Mouse (Mus musculus) MN1 (cell line): ENCODE measurements at regions not wholly inside any gene's neighbourhood (a gene's known extent, or its start where the extent isn't known, plus 50 kb on each side); places are given as distances from the start of the nearest gene placed in this dataset.

Source experiments
- DNase-seq: peaks from one replicate; pipeline ENCODE4 v3.0.0-alpha.2; 2016; ENCODE audit warnings: low spot score

GRCm38 (mm10) chr7:37388843-37389702 is 384.4 kb downstream of the Zfp536 start:
- DNase-seq: no peak

GRCm38 (mm10) chr7:37389703-37390087 is 383.7 kb downstream of the Zfp536 start:
- no peak for DNase-seq

GRCm38 (mm10) chr7:37390271-37390670 is 383.2 kb downstream of the Zfp536 start:
- DNase-seq: no peak

- DNase-seq: no peak
These were observed 381.3 kb downstream of the Zfp536 start for GRCm38 (mm10) chr7:37392122-37392521.

- no peak for DNase-seq
These were observed 380.8 kb downstream of the Zfp536 start for GRCm38 (mm10) chr7:37392604-37393003.

GRCm38 (mm10) chr7:37393071-37393470 is 380.4 kb downstream of the Zfp536 start:
- no peak for DNase-seq

GRCm38 (mm10) chr7:37394965-37395426 is 378.4 kb downstream of the Zfp536 start:
- no peak for DNase-seq

GRCm38 (mm10) chr7:37395881-37396513 is 377.4 kb downstream of the Zfp536 start:
- no peak for DNase-seq

GRCm38 (mm10) chr7:37403483-37403882 is 370.0 kb downstream of the Zfp536 start:
- DNase-seq: no peak

GRCm38 (mm10) chr7:37413350-37413749 is 360.1 kb downstream of the Zfp536 start:
- DNase-seq: no peak

- no peak for DNase-seq
These were observed 351.7 kb downstream of the Zfp536 start for GRCm38 (mm10) chr7:37421704-37422103.
